ENCODE assay signal across 10 mouse cellular contexts in genomic region chr13:21181996-21182395, GRCm38 (mm10). TPM values are rescaled to one million over a fixed set of nuclear protein-coding genes. Genes with fewer than 3 reads are reported as not detected.
DNase-seq lines count a peak whose midpoint lies in the region; ATAC-seq and TF ChIP-seq lines count a peak whose summit lies in the region.
"Had no signal": no experiment of that assay in that cellular context is flagged by ENCODE, and none has a peak within 500 bp of the region (broad histone marks: within the 10 kb centered on the region; RNA-seq: fewer than 3 reads in every experiment).

No protein-coding gene starts in this region.

- H3K9me3 ChIP-seq in kidney, embryonic 16.5 days (ENCODE audit: low read length) = no peaks in the 10 kb centered on the region
- no peaks in the 10 kb centered on the region for H3K9me3 ChIP-seq in embryonic facial prominence, embryonic 14.5 days (ENCODE audit: control insufficient read depth, low read length)
- H3K9me3 ChIP-seq in intestine, embryonic 16.5 days (ENCODE audit: control insufficient read depth, low read length) = no peaks in the 10 kb centered on the region

- H3K36me3 ChIP-seq in kidney, embryonic 16.5 days (ENCODE audit: insufficient read depth, low read length) = peaks cover 45% of the 10 kb centered on the region
- H3K36me3 ChIP-seq in embryonic facial prominence, embryonic 14.5 days (ENCODE audit: control insufficient read depth, insufficient read depth, low read length) = peaks cover 53% of the 10 kb centered on the region
- peaks cover 15% of the 10 kb centered on the region for H3K36me3 ChIP-seq in intestine, embryonic 16.5 days (ENCODE audit: control insufficient read depth, insufficient read depth, low read length)
- peaks cover 36% of the 10 kb centered on the region for H3K36me3 ChIP-seq in myocyte (ENCODE audit: control insufficient read depth, insufficient read depth)

- no peaks in the 10 kb centered on the region for H3K27me3 ChIP-seq in kidney, embryonic 16.5 days (ENCODE audit: insufficient read depth, low read length)
- no peaks in the 10 kb centered on the region for H3K27me3 ChIP-seq in embryonic facial prominence, embryonic 14.5 days (replicated peaks; ENCODE audit: control insufficient read depth, insufficient read depth, low read length)
- H3K27me3 ChIP-seq in intestine, embryonic 16.5 days (replicated peaks; ENCODE audit: control insufficient read depth, insufficient read depth, low read length) = no peaks in the 10 kb centered on the region
- no peaks in the 10 kb centered on the region for H3K27me3 ChIP-seq in myocyte (ENCODE audit: control insufficient read depth, insufficient read depth, insufficient read length)

- no peak for TF ChIP-seq POLR2A in myocyte (IDR thresholded peaks at IDR 0.05; ENCODE audit: insufficient read length, low read depth)

- peak overlapping the region; percentile 58 for H3K9ac ChIP-seq in kidney, embryonic 16.5 days (replicated peaks; ENCODE audit: low read length)
- H3K9ac ChIP-seq in embryonic facial prominence, embryonic 14.5 days (ENCODE audit: low read depth, low read length) = peak overlapping the region; percentile 94
- peak overlapping the region; percentile 52 for H3K9ac ChIP-seq in intestine, embryonic 16.5 days (ENCODE audit: low read depth, low read length)

- no peak overlapping the region for H3ac ChIP-seq in myocyte (ENCODE audit: control insufficient read depth, insufficient read length)

- no peak for DNase-seq in kidney, adult 8-10 months
- DNase-seq in embryonic facial prominence, embryonic 14.5 days (ENCODE audit: low spot score) = no peak
- DNase-seq in spleen, postnatal 10 days (ENCODE audit: low spot score in 2 of 2) = no peak
- DNase-seq in embryo, embryonic 10.5 days (ENCODE audit: low spot score) = no peak
- DNase-seq in B cell, adult 2 months = no peak
- DNase-seq: cerebellum, adult 11-12 months had no signal

- H3K4me3 ChIP-seq in kidney, embryonic 16.5 days (ENCODE audit: low read length) = peak overlapping the region; percentile 99
- H3K4me3 ChIP-seq in embryonic facial prominence, embryonic 14.5 days (ENCODE audit: low read depth, low read length) = peak overlapping the region; percentile 99
- H3K4me3 ChIP-seq in intestine, embryonic 16.5 days (ENCODE audit: low read length) = peak overlapping the region; percentile 100
- peak overlapping the region; percentile 75 for H3K4me3 ChIP-seq in myocyte

- peaks cover 51% of the 10 kb centered on the region for H3K79me2 ChIP-seq in myocyte (ENCODE audit: control insufficient read depth, insufficient read depth)

- peak overlapping the region; percentile 72 for H3K4me2 ChIP-seq in kidney, embryonic 16.5 days (replicated peaks; ENCODE audit: low read depth, low read length)
- H3K4me2 ChIP-seq in embryonic facial prominence, embryonic 14.5 days (ENCODE audit: low read depth, low read length) = peak overlapping the region; percentile 86
- peak overlapping the region; percentile 61 for H3K4me2 ChIP-seq in intestine, embryonic 16.5 days (ENCODE audit: low read depth, low read length)
- peak overlapping the region; percentile 91 for H3K4me2 ChIP-seq in myocyte (ENCODE audit: low read depth)

- no peak for ATAC-seq in kidney, embryonic 16.5 days (ENCODE audit: low FRiP score, low TSS enrichment)
- no peak for ATAC-seq in embryonic facial prominence, embryonic 14.5 days (ENCODE audit: low read depth)
- no peak for ATAC-seq in intestine, embryonic 16.5 days

- peaks cover 26% of the 10 kb centered on the region for H3K4me1 ChIP-seq in kidney, embryonic 16.5 days (ENCODE audit: insufficient read depth, low read length)
- peaks cover 16% of the 10 kb centered on the region for H3K4me1 ChIP-seq in embryonic facial prominence, embryonic 14.5 days (ENCODE audit: control insufficient read depth, insufficient read depth, low read length)
- H3K4me1 ChIP-seq in intestine, embryonic 16.5 days (ENCODE audit: control insufficient read depth, insufficient read depth, low read length) = peaks cover 34% of the 10 kb centered on the region

- 72% methylated on average over 7 of the region's 7 CpGs for WGBS in kidney, embryonic 16.5 days
- 66% methylated on average over 7 of the region's 7 CpGs for WGBS in embryonic facial prominence, embryonic 14.5 days
- WGBS in intestine, embryonic 16.5 days = 47% methylated on average over 7 of the region's 7 CpGs

- H3K27ac ChIP-seq in kidney, embryonic 16.5 days (ENCODE audit: low read length) = no peak overlapping the region
- no peak overlapping the region for H3K27ac ChIP-seq in embryonic facial prominence, embryonic 14.5 days (replicated peaks; ENCODE audit: low read depth, low read length)
- no peak overlapping the region for H3K27ac ChIP-seq in intestine, embryonic 16.5 days (ENCODE audit: low read length)

TF ChIP-seq in myocyte, 11 proteins besides CTCF, POLR2A, EP300 and RAD21:
- TF ChIP-seq REST (IDR thresholded peaks at IDR 0.05; ENCODE audit: insufficient read depth, insufficient read length) (no peak), MYOD1 (IDR thresholded peaks at IDR 0.05; ENCODE audit: control insufficient read depth in 1 of 3, insufficient read length in 2 of 3, low read depth in 2 of 3) (no peak), TCF12 (IDR thresholded peaks at IDR 0.05; ENCODE audit: insufficient read depth, poor library complexity, severe bottlenecking) (no peak), POLR2AphosphoS2 (IDR thresholded peaks at IDR 0.05; ENCODE audit: insufficient read length, low read depth) (no peak), E2F4 (IDR thresholded peaks at IDR 0.05; ENCODE audit: insufficient read depth) (no peak), MYOG (IDR thresholded peaks at IDR 0.05; ENCODE audit: control insufficient read depth in 1 of 3, insufficient read depth in 1 of 3, insufficient read length in 2 of 3, low read depth in 2 of 3) (no peak), CEBPB (IDR thresholded peaks at IDR 0.05; ENCODE audit: insufficient read depth, poor library complexity, severe bottlenecking) (no peak), TCF3 (IDR thresholded peaks at IDR 0.05; ENCODE audit: insufficient read length, low read depth) (no peak)

RNA-seq across cellular contexts. Expression of gene Trim27, which starts 2.8 kb away (rescaled TPM):
- polyA plus RNA-seq in kidney, embryonic 16.5 days (2015; fragmentation: Nextera tagmentation; extraction: Ambion mirVana) = 130 and 131 TPM in 2 replicates
- polyA plus RNA-seq in embryonic facial prominence, embryonic 14.5 days (2014; fragmentation: Nextera tagmentation; extraction: Ambion mirVana) = 111 and 127 TPM in 2 replicates
- 119 and 122 TPM in 2 replicates for polyA plus RNA-seq in intestine, embryonic 16.5 days (2015; fragmentation: Nextera tagmentation; extraction: Ambion mirVana)
- 62.4 TPM for polyA plus RNA-seq in myocyte (2012; fragmentation: generic; extraction: Trizol)

RNA-seq across cellular contexts. Expression of gene Olfr1368, which starts 36.3 kb away (rescaled TPM):
- polyA plus RNA-seq in kidney, embryonic 16.5 days (2015; fragmentation: Nextera tagmentation; extraction: Ambion mirVana) = not detected in 2 replicates
- not detected in 2 replicates for polyA plus RNA-seq in embryonic facial prominence, embryonic 14.5 days (2014; fragmentation: Nextera tagmentation; extraction: Ambion mirVana)
- not detected in 2 replicates for polyA plus RNA-seq in intestine, embryonic 16.5 days (2015; fragmentation: Nextera tagmentation; extraction: Ambion mirVana)
- not detected for polyA plus RNA-seq in myocyte (2012; fragmentation: generic; extraction: Trizol)
- polyA plus RNA-seq: gonadal fat pad, adult 2 months had no signal

RNA-seq across cellular contexts. Expression of gene Olfr263, which starts 52.6 kb away (rescaled TPM):
- polyA plus RNA-seq in kidney, embryonic 16.5 days (2015; fragmentation: Nextera tagmentation; extraction: Ambion mirVana) = not detected in 2 replicates
- polyA plus RNA-seq in embryonic facial prominence, embryonic 14.5 days (2014; fragmentation: Nextera tagmentation; extraction: Ambion mirVana) = 0.18 TPM in 1 of 2 replicates, not detected in the other
- not detected in 2 replicates for polyA plus RNA-seq in intestine, embryonic 16.5 days (2015; fragmentation: Nextera tagmentation; extraction: Ambion mirVana)
- not detected for polyA plus RNA-seq in myocyte (2012; fragmentation: generic; extraction: Trizol)
- polyA plus RNA-seq: gonadal fat pad, adult 2 months had no signal
